Mouse (Mus musculus): ENCODE measurements around the gene Sort1.

DNA sequence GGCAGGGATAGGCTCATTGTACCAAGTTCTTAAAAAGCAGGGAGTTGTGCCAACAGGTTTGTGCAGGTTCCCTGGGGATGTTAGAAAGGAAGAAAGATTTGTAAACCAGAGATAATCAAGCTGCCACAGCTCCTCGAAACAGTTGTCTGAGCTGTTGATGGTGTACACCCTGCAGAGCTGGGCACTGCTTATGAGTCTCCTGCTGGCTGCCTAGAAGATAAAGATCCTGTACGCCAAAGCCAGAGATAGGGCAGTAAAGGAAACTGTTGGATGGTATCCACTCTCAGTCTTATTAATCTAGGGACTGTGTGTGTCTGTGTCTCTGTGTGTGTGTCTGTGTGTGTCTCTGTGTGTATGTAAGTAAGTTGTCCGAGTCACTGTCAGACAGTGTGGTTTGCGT lies 37.8 kb downstream of the Sort1 start:
- no peak for TF ChIP-seq EP300 (IDR thresholded peaks at IDR 0.05; ENCODE audit: insufficient read depth, low read depth, low read length)
- TF ChIP-seq CTCF (IDR thresholded peaks at IDR 0.05; ENCODE audit: low read depth, low read length), result no peak
